Mouse (Mus musculus) erythroblast, embryonic 14.5 days (primary cell): ENCODE data around the gene Hemk1. TPM values are rescaled to one million over a fixed set of nuclear protein-coding genes. Genes with fewer than 3 reads are reported as not detected.

Source experiments
- H3K27me3 ChIP-seq: 2 replicates; pipeline ENCODE4 v1.6.1; 2012; ENCODE audit warnings: inconsistent platforms; ENCODE audit not compliant: control insufficient read depth
- H3K36me3 ChIP-seq: 2 replicates; pipeline ENCODE4 v1.6.1; 2012; ENCODE audit warnings: mild to moderate bottlenecking, inconsistent platforms; ENCODE audit not compliant: control insufficient read depth
- H3K4me1 ChIP-seq: 2 replicates; pipeline ENCODE4 v1.6.1; 2012; ENCODE audit warnings: inconsistent platforms; ENCODE audit not compliant: control insufficient read depth
- H3K4me3 ChIP-seq: replicated peaks from 2 replicates; pipeline ENCODE3; 2012; ENCODE audit warnings: moderate library complexity, mild to moderate bottlenecking, inconsistent platforms
- H3K9me3 ChIP-seq: 2 replicates; pipeline ENCODE4 v1.6.1; 2012; ENCODE audit warnings: low read length, inconsistent platforms, mixed read lengths; ENCODE audit not compliant: control insufficient read depth
- GATA1 ChIP-seq: IDR thresholded peaks from 2 replicates; pipeline ENCODE4 v1.6.1; 2012; ENCODE audit warnings: low read length, inconsistent platforms, mixed read lengths
- TAL1 ChIP-seq: IDR thresholded peaks from 3 replicates; pipeline ENCODE4 v1.6.1; 2012; ENCODE audit warnings: low read length, inconsistent platforms, mixed read lengths
- polyA plus RNA-seq: library from polyadenylated mRNA; stranded (reverse); fragments of >175 nt; gene quantifications from 2 replicates; pipeline ENCODE4 v1.2.3, GENCODE M21; 2012

Hemk1 gene
- polyA plus RNA-seq, 1 experiment, result 0.32 TPM

DNA sequence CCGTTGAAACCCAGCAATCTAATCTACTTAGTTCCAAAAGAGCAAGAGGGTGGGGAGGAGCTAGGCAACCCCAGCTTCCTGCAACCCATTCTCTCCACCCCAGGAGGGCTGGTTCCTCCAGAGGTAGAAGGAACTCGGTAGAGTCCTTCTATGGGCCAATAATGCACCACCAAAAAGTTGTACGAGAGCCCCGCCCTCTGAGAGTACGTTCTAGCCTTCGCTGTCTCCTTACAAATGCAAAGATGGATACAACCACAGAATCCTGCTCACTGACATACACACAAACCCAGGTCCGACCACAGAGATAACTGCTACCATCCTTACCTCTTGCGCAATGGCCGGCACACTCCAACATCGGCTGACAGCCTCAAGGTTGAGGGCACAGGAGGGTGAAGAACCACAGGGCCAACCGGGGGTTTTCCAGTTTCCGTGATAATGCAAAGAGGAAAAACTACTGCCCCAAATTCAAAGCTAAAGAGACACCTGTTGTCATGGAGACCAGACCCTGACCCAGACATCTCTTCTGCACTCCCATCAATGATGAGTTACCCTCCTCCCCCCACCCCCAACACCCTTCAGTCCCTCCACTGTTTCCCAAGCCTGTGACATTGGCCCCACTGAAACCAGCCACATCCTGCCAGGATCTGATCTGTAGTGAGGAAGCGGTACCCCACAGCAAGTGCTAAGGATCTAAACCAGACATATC is 57.7 kb downstream of the Hemk1 start:
- H3K36me3 ChIP-seq, result no peaks in the 10 kb centered on the region
- peaks cover 3% of the 10 kb centered on the region; the same call in 1 of the 2 replicates for H3K4me1 ChIP-seq
- no peaks in the 10 kb centered on the region for H3K9me3 ChIP-seq
- no peaks in the 10 kb centered on the region for H3K27me3 ChIP-seq
- no peak overlapping the region for H3K4me3 ChIP-seq
- TF ChIP-seq TAL1, result no peak
- no peak for TF ChIP-seq GATA1

- H3K9me3 ChIP-seq, result no peaks in the 10 kb centered on the region
- H3K4me1 ChIP-seq, result 0 out of 2 replicates have a peak, but pooled peaks cover 1% of the 10 kb centered on the region
- H3K36me3 ChIP-seq, result no peaks in the 10 kb centered on the region
- TF ChIP-seq GATA1 (no peak), TAL1 (no peak)
- no peaks in the 10 kb centered on the region for H3K27me3 ChIP-seq
- no peak overlapping the region for H3K4me3 ChIP-seq
Observed at GRCm38 (mm10) chr9:107279378-107280321, 58.5 kb downstream of the Hemk1 start.

DNA sequence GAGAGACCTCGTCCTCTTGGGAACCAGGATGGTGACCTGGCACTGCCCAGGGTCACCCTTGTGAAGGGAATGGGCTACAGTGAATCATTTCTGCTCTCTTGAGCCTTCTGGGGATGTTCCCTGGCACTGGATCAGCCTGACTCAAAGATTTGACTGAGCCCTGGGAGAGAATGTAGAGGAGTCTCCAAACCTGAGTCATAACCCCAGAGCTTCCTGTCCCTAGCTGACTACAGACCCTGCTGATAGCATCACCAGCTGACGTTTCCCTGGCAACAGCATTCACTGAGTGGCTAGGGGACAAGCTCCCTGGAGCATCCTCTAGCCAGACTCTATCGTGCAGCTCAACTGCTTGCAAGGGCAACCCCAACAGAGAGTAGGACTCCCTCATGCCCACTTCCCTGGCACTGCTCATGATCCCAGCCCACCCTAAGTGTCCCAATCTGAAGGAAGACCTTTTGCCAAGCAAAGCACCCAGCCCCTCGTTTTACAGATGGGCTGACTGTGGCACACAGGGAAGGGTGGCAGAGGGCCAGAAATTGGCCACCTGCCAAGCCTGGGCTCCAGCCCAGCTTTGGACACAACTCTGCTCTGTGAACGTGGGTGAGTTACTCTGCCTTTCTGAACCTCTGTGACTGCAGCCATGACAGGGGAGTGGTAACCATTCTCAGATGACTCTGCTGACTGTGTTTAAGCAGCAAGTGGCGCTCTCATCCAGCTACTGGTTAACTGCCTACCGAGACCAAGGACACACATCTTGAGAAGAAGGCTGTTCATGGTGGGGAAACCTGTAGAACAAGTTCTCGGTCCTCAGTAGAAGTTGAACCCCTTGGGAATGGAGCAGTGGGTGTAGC is 59.4 kb downstream of the Hemk1 start:
- no peaks in the 10 kb centered on the region for H3K36me3 ChIP-seq
- TF ChIP-seq GATA1, result no peak
- no peak for TF ChIP-seq TAL1
- H3K4me1 ChIP-seq, result 0 out of 2 replicates have a peak, but pooled peaks cover 1% of the 10 kb centered on the region

GRCm38 (mm10) chr9:107278126-107278525 is 60.0 kb downstream of the Hemk1 start:
- H3K36me3 ChIP-seq, result no peaks in the 10 kb centered on the region
- H3K4me3 ChIP-seq, result no peak overlapping the region
- H3K27me3 ChIP-seq, result no peaks in the 10 kb centered on the region
- H3K4me1 ChIP-seq, result 0 out of 2 replicates have a peak, but pooled peaks cover 1% of the 10 kb centered on the region
- H3K9me3 ChIP-seq, result no peaks in the 10 kb centered on the region
- no peak for TF ChIP-seq GATA1

More for the DNA sequence above, 59.4 kb downstream of the Hemk1 start:
- H3K9me3 ChIP-seq, result no peaks in the 10 kb centered on the region
- H3K27me3 ChIP-seq, result no peaks in the 10 kb centered on the region
- no peak overlapping the region for H3K4me3 ChIP-seq

- Histone ChIP-seq H3K4me1 (0 out of 2 replicates have a peak, but pooled peaks cover 1% of the 10 kb centered on the region), H3K9me3 (no peaks in the 10 kb centered on the region), H3K36me3 (no peaks in the 10 kb centered on the region), H3K4me3 (no peak overlapping the region), H3K27me3 (no peaks in the 10 kb centered on the region)
- TF ChIP-seq TAL1, result no peak
- no peak for TF ChIP-seq GATA1
Observed at GRCm38 (mm10) chr9:107277603-107278002, 60.5 kb downstream of the Hemk1 start.

Other genes with a start within 250 kb of the Hemk1 start
- 0.07 TPM in 1 of 2 replicates, not detected in the other for gene Dock3, start 106.4 kb downstream of the Hemk1 start, polyA plus RNA-seq
- gene Mapkapk3, start 48.5 kb downstream of the Hemk1 start, polyA plus RNA-seq, result 0.11 TPM in 2 replicates
- gene Cish, start 42.3 kb downstream of the Hemk1 start, polyA plus RNA-seq, result 1.9 and 4.1 TPM in 2 replicates
- not detected in 2 replicates for gene 6430571L13Rik, start 2.3 kb upstream of the Hemk1 start, polyA plus RNA-seq
- not detected in 2 replicates for gene Cacna2d2, start 61.3 kb upstream of the Hemk1 start, polyA plus RNA-seq
- 0.88 and 0.99 TPM in 2 replicates for gene Tmem115, start 195.6 kb upstream of the Hemk1 start, polyA plus RNA-seq
- 0.06 and 0.29 TPM in 2 replicates for gene Cyb561d2, start 203.8 kb upstream of the Hemk1 start, polyA plus RNA-seq
- 0.03 and 0.25 TPM in 2 replicates for gene Nprl2, start 203.9 kb upstream of the Hemk1 start, polyA plus RNA-seq
- 0.13 TPM in 1 of 2 replicates, not detected in the other for gene Zmynd10, start 208.9 kb upstream of the Hemk1 start, polyA plus RNA-seq
- gene Rassf1, start 213.2 kb upstream of the Hemk1 start, polyA plus RNA-seq, result 1.9 and 2.0 TPM in 2 replicates
- gene Tusc2, start 224.9 kb upstream of the Hemk1 start, polyA plus RNA-seq, result 3.7 and 5.3 TPM in 2 replicates
- gene Hyal2, start 229.6 kb upstream of the Hemk1 start, polyA plus RNA-seq, result 4.1 and 5.4 TPM in 2 replicates
- 0.53 and 0.54 TPM in 2 replicates for gene Hyal1, start 238.6 kb upstream of the Hemk1 start, polyA plus RNA-seq
- gene Naa80, start 240.5 kb upstream of the Hemk1 start, polyA plus RNA-seq, result 10.1 and 11.4 TPM in 2 replicates
- gene Hyal3, start 242.5 kb upstream of the Hemk1 start, polyA plus RNA-seq, result 0.34 TPM in 1 of 2 replicates, not detected in the other
- gene Ifrd2, start 249.3 kb upstream of the Hemk1 start, polyA plus RNA-seq, result 79.9 and 91.3 TPM in 2 replicates